Mouse (Mus musculus) heart, embryonic 14.5 days (tissue): Measurements from ENCODE around the gene Nt5c1a. TPM values are rescaled to one million over a fixed set of nuclear protein-coding genes. Genes with fewer than 3 reads are reported as not detected.
"Not testable (repeated sequence)": the region's sequence is repeated elsewhere in the genome, so short reads cannot be mapped to it uniquely, and the experiment has no call there.

Source experiments
- ATAC-seq: fragments of 200-750 bp; cut with Nextera tagmentation; 2 replicates; pipeline ENCODE4 v1.8.0; 2017; ENCODE audit warnings: low read depth, moderate TSS enrichment; ENCODE audit not compliant: insufficient number of reproducible peaks, insufficient read depth, low FRiP score
- H3K27ac ChIP-seq, 2 experiments: fragments of 200-500 bp in 1 of 2; fragments of 300-500 bp in 1 of 2; sonication (generic) in 1 of 2; replicated peaks in 1 of 2; 2 replicates each; pipeline ENCODE4 v1.5.1; 2012 to 2014; ENCODE audit warnings: low read depth in 2 of 2, low read length in 2 of 2, control low read depth in 1 of 2, mild to moderate bottlenecking in 1 of 2, mixed read lengths in 1 of 2; ENCODE audit not compliant: control insufficient read depth in 1 of 2, insufficient read depth in 1 of 2
- H3K27me3 ChIP-seq: fragments of 300-500 bp; sonication (generic); 2 replicates; pipeline ENCODE4 v1.6.1; 2014; ENCODE audit warnings: mild to moderate bottlenecking, low read length, control low read depth; ENCODE audit not compliant: control insufficient read depth, insufficient read depth
- H3K36me3 ChIP-seq: fragments of 300-500 bp; sonication (generic); 2 replicates; pipeline ENCODE4 v1.6.1; 2014; ENCODE audit warnings: mild to moderate bottlenecking, control low read depth, low read length, mixed read lengths; ENCODE audit not compliant: control insufficient read depth, insufficient read depth
- H3K4me1 ChIP-seq, 2 experiments: fragments of 200-500 bp in 1 of 2; fragments of 300-500 bp in 1 of 2; sonication (generic) in 1 of 2; 2 replicates each; pipeline ENCODE4 v1.6.1; 2012 to 2014; ENCODE audit warnings: low read length in 2 of 2, control low read depth in 1 of 2, mixed read lengths in 1 of 2; ENCODE audit not compliant: control insufficient read depth in 2 of 2, insufficient read depth in 2 of 2
- H3K4me2 ChIP-seq: fragments of 300-500 bp; sonication (generic); 2 replicates; pipeline ENCODE4 v1.6.1; 2014; ENCODE audit warnings: mild to moderate bottlenecking, low read length
- H3K4me3 ChIP-seq, 2 experiments: fragments of 200-500 bp in 1 of 2; fragments of 300-500 bp in 1 of 2; sonication (generic) in 1 of 2; 2 replicates each; pipeline ENCODE4 v1.5.1; 2012 to 2014; ENCODE audit warnings: low read length in 2 of 2, mild to moderate bottlenecking in 2 of 2, control low read depth in 1 of 2, low read depth in 1 of 2, moderate library complexity in 1 of 2; ENCODE audit not compliant: control insufficient read depth in 1 of 2, insufficient read depth in 1 of 2
- H3K9ac ChIP-seq: fragments of 300-500 bp; sonication (generic); 2 replicates; pipeline ENCODE4 v1.6.1; 2014; ENCODE audit warnings: mild to moderate bottlenecking, low read length
- H3K9me3 ChIP-seq: fragments of 300-500 bp; sonication (generic); 2 replicates; pipeline ENCODE4 v1.6.1; 2016; ENCODE audit warnings: low read length, control low read depth; ENCODE audit not compliant: control insufficient read depth
- WGBS: fragments of 180-500 bp; shearing (Covaris S2); extraction: QIAGEN DNeasy Blood & Tissue Kit; methylation state at CpG from one replicate; pipeline ENCODE4 v1.1.7; 2014; 5-methylcytosine and 5-hydroxymethylcytosine counted together
- polyA plus RNA-seq: library from polyadenylated mRNA; unstranded; fragments of >200 nt; fragmentation: Nextera tagmentation; extraction: Ambion mirVana; gene quantifications from 2 replicates; pipeline ENCODE4 v1.2.1, GENCODE M21; 2014

The Nt5c1a gene
- polyA plus RNA-seq, 1 experiment from 2014 or later = 1.7 TPM

GRCm38 (mm10) chr4:123161251-123161650, 40.1 kb upstream of the Nt5c1a start:
- H3K36me3 ChIP-seq, ATAC-seq, H3K9me3 ChIP-seq, H3K27me3 ChIP-seq, H3K4me2 ChIP-seq, H3K27ac ChIP-seq, H3K9ac ChIP-seq, H3K4me3 ChIP-seq: not testable (repeated sequence)
- 90% methylated on average over 3 of the region's 3 CpGs for WGBS
- H3K4me1 ChIP-seq = peaks cover 10 to 22% of the 10 kb centered on the region in 2 experiments

- H3K9me3 ChIP-seq = peaks cover 4% of the 10 kb centered on the region; the same call in 1 of the 2 replicates
- H3K4me1 ChIP-seq = peaks cover 10 to 22% of the 10 kb centered on the region in 2 experiments
- peaks cover 9% of the 10 kb centered on the region; the same call in 1 of the 2 replicates for H3K27me3 ChIP-seq
- H3K4me3 ChIP-seq = no peak overlapping the region
- peak; percentile 21; the same call in 1 of the 2 replicates for ATAC-seq
- WGBS = 9% methylated on average over 15 of the region's 15 CpGs
- peak overlapping the region; percentile 50 for H3K4me2 ChIP-seq
- H3K27ac ChIP-seq = no peak overlapping the region
- no peak overlapping the region for H3K9ac ChIP-seq
- H3K36me3 ChIP-seq = no peaks in the 10 kb centered on the region
These were observed 38.9 kb upstream of the Nt5c1a start for GRCm38 (mm10) chr4:123162305-123162917.

- Histone ChIP-seq H3K36me3 (no peaks in the 10 kb centered on the region), H3K9me3 (peaks cover 6% of the 10 kb centered on the region), H3K4me2 (peak overlapping the region; percentile 47), H3K27me3 (peaks cover 9% of the 10 kb centered on the region; the same call in 1 of the 2 replicates), H3K4me3 (no peak overlapping the region), H3K4me1 (peaks cover 10 to 22% of the 10 kb centered on the region in 2 experiments), H3K9ac (no peak overlapping the region), H3K27ac (no peak overlapping the region)
- ATAC-seq = no peak
- WGBS = 25% methylated on average over 15 of the region's 15 CpGs
These were observed 37.1 kb upstream of the Nt5c1a start for GRCm38 (mm10) chr4:123164157-123164556.

GRCm38 (mm10) chr4:123171811-123172210, 29.5 kb upstream of the Nt5c1a start:
- no peak overlapping the region for H3K4me2 ChIP-seq
- H3K27ac ChIP-seq = no peak overlapping the region
- no peak overlapping the region for H3K9ac ChIP-seq
- peaks cover 2 to 3% of the 10 kb centered on the region in 2 experiments; a peak in 2 of 4 replicates for H3K4me1 ChIP-seq
- H3K27me3 ChIP-seq = peaks cover 16% of the 10 kb centered on the region
- H3K36me3 ChIP-seq = no peaks in the 10 kb centered on the region
- no peak overlapping the region for H3K4me3 ChIP-seq
- no peak; the same call in 1 of the 2 replicates for ATAC-seq
- H3K9me3 ChIP-seq = peaks cover 5% of the 10 kb centered on the region

GRCm38 (mm10) chr4:123182328-123183238, 18.7 kb upstream of the Nt5c1a start, which contains the start of gene Hpcal4:
Gene Hpcal4, plus strand, starts transcription at chr4:123183227.
- no peak within 1 kb of the TSS for H3K27ac ChIP-seq
- under 1% methylated on average over 41 of the region's 44 CpGs for WGBS
- peak; percentile 24; the same call in 1 of the 2 replicates for ATAC-seq
- peaks cover 81% of the 10 kb centered on the region for H3K27me3 ChIP-seq
- H3K9me3 ChIP-seq = no peaks in the 10 kb centered on the region
- no peaks in the 10 kb centered on the region for H3K36me3 ChIP-seq
- H3K4me2 ChIP-seq = peak within 1 kb of the TSS; percentile 79
- peak within 1 kb of the TSS; percentile 54; the same call in 1 of the 2 replicates for H3K9ac ChIP-seq
- H3K4me3 ChIP-seq = peak within 1 kb of the TSS; percentile 45 to 46
- H3K4me1 ChIP-seq = peaks cover 12 to 13% of the 10 kb centered on the region in 2 experiments

- WGBS = 12% methylated on average over 44 of the region's 44 CpGs
- no peak overlapping the region for H3K27ac ChIP-seq
- H3K4me2 ChIP-seq = peak overlapping the region; percentile 79
- H3K27me3 ChIP-seq = peaks cover 86% of the 10 kb centered on the region
- no peaks in the 10 kb centered on the region for H3K9me3 ChIP-seq
- H3K4me1 ChIP-seq = peaks cover 12 to 13% of the 10 kb centered on the region in 2 experiments
- H3K9ac ChIP-seq = peak overlapping the region; percentile 54; the same call in 1 of the 2 replicates
- H3K36me3 ChIP-seq = no peaks in the 10 kb centered on the region
- peak; percentile 82 for ATAC-seq
- H3K4me3 ChIP-seq = peak overlapping the region; percentile 45 to 46
These were observed 17.9 kb upstream of the Nt5c1a start for GRCm38 (mm10) chr4:123183239-123184056.

GRCm38 (mm10) chr4:123184816-123185215, 16.5 kb upstream of the Nt5c1a start:
- H3K27me3 ChIP-seq = peaks cover 84% of the 10 kb centered on the region
- H3K4me2 ChIP-seq = no peak overlapping the region
- H3K4me1 ChIP-seq = peaks cover 12 to 13% of the 10 kb centered on the region in 2 experiments
- WGBS = 36% methylated on average over 3 of the region's 3 CpGs
- H3K36me3 ChIP-seq = no peaks in the 10 kb centered on the region
- H3K4me3 ChIP-seq = no peak overlapping the region
- ATAC-seq = no peak
- no peak overlapping the region for H3K27ac ChIP-seq
- no peaks in the 10 kb centered on the region for H3K9me3 ChIP-seq
- H3K9ac ChIP-seq = no peak overlapping the region
